Mouse (Mus musculus): ENCODE results near the gene Morc3. TPM values are rescaled to one million over a fixed set of nuclear protein-coding genes. Genes with fewer than 3 reads are reported as not detected.

Morc3 gene
- polyA plus RNA-seq, 1 experiment from 2014 or later, result 36.8 TPM

- 0 out of 2 replicates have a peak within 1 kb of the TSS, but pooled peaks have one; percentile 38 for H3K27ac ChIP-seq (ENCODE audit: low read depth)
- peak within 1 kb of the TSS; percentile 69 for H3K4me3 ChIP-seq (ENCODE audit: low read depth, low read length)
- H3K27me3 ChIP-seq (replicated peaks; ENCODE audit: control insufficient read depth, insufficient read depth, low read length), result no peaks in the 10 kb centered on the region
- peak; percentile 94 for ATAC-seq (replicated peaks; ENCODE audit: low FRiP score, low TSS enrichment, low read depth)
- peak within 1 kb of the TSS; percentile 69 for H3K4me2 ChIP-seq (ENCODE audit: low read length)
- 0% methylated on average over 54 of the region's 54 CpGs for WGBS
- peaks cover 15% of the 10 kb centered on the region for H3K36me3 ChIP-seq (ENCODE audit: control insufficient read depth, insufficient read depth, low read length)
- H3K9me3 ChIP-seq (ENCODE audit: control insufficient read depth, low read length), result no peaks in the 10 kb centered on the region
- H3K9ac ChIP-seq (ENCODE audit: low read length), result peak within 1 kb of the TSS; percentile 69
- peaks cover 4% of the 10 kb centered on the region for H3K4me1 ChIP-seq (replicated peaks; ENCODE audit: control insufficient read depth, insufficient read depth, low read length)
- DNase-seq (ENCODE audit: low spot score), result peak; percentile 100
These were observed 51.6 kb downstream of the Morc3 start, which contains the start of gene Chaf1b for GRCm38 (mm10) chr16:93883423-93884085. Chaf1b (plus strand) TSS chr16:93883901.

GRCm38 (mm10) chr16:93884086-93884721, 52.3 kb downstream of the Morc3 start:
- peak; percentile 72 for ATAC-seq (replicated peaks; ENCODE audit: low FRiP score, low TSS enrichment, low read depth)
- H3K4me1 ChIP-seq (replicated peaks; ENCODE audit: control insufficient read depth, insufficient read depth, low read length), result peaks cover 4% of the 10 kb centered on the region
- no peaks in the 10 kb centered on the region for H3K27me3 ChIP-seq (replicated peaks; ENCODE audit: control insufficient read depth, insufficient read depth, low read length)
- peak; percentile 81 for DNase-seq (ENCODE audit: low spot score)
- H3K27ac ChIP-seq (ENCODE audit: low read depth), result 0 out of 2 replicates have a peak overlapping the region, but pooled peaks have one; percentile 38
- H3K4me3 ChIP-seq (ENCODE audit: low read depth, low read length), result peak overlapping the region; percentile 69
- under 1% methylated on average over 43 of the region's 43 CpGs for WGBS
- no peaks in the 10 kb centered on the region for H3K9me3 ChIP-seq (ENCODE audit: control insufficient read depth, low read length)
- H3K9ac ChIP-seq (ENCODE audit: low read length), result peak overlapping the region; percentile 69
- H3K4me2 ChIP-seq (ENCODE audit: low read length), result peak overlapping the region; percentile 69
- peaks cover 20% of the 10 kb centered on the region for H3K36me3 ChIP-seq (ENCODE audit: control insufficient read depth, insufficient read depth, low read length)

DNA sequence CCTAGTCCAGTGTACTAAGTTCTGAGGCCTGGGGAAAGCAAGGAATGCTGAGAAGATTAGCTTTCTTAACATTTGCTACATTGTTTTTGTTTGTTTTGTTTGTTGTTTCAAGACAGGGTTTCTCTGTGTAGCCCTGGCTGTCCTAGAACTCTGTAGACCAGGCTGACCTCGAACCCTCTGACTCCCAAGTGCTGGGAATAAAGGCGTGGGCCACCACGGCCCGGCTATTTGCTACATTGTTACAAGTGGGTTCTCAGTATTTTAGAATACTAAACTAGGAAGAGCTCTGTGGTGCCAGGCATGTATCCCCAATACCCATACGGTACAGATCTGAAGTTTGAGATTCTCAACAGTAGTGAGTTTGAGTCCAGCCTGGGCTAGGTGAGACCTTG, 52.8 kb downstream of the Morc3 start:
- peaks cover 4% of the 10 kb centered on the region for H3K4me1 ChIP-seq (replicated peaks; ENCODE audit: control insufficient read depth, insufficient read depth, low read length)
- peak overlapping the region; percentile 69 for H3K9ac ChIP-seq (ENCODE audit: low read length)
- no peaks in the 10 kb centered on the region for H3K27me3 ChIP-seq (replicated peaks; ENCODE audit: control insufficient read depth, insufficient read depth, low read length)
- WGBS, result 48% methylated on average over 5 of the region's 5 CpGs
- peaks cover 25% of the 10 kb centered on the region for H3K36me3 ChIP-seq (ENCODE audit: control insufficient read depth, insufficient read depth, low read length)
- no peak overlapping the region for H3K27ac ChIP-seq (ENCODE audit: low read depth)
- DNase-seq (ENCODE audit: low spot score) (no peak), ATAC-seq (replicated peaks; ENCODE audit: low FRiP score, low TSS enrichment, low read depth) (no peak)
- peak overlapping the region; percentile 69 for H3K4me2 ChIP-seq (ENCODE audit: low read length)
- H3K9me3 ChIP-seq (ENCODE audit: control insufficient read depth, low read length), result no peaks in the 10 kb centered on the region
- H3K4me3 ChIP-seq (ENCODE audit: low read depth, low read length), result peak overlapping the region; percentile 69

GRCm38 (mm10) chr16:93888481-93888880, 56.6 kb downstream of the Morc3 start:
- Histone ChIP-seq H3K4me2 (ENCODE audit: low read length) (no peak overlapping the region), H3K9ac (ENCODE audit: low read length) (no peak overlapping the region), H3K9me3 (ENCODE audit: control insufficient read depth, low read length) (no peaks in the 10 kb centered on the region), H3K27ac (ENCODE audit: low read depth) (no peak overlapping the region), H3K36me3 (ENCODE audit: control insufficient read depth, insufficient read depth, low read length) (peaks cover 56% of the 10 kb centered on the region), H3K4me3 (ENCODE audit: low read depth, low read length) (no peak overlapping the region), H3K27me3 (replicated peaks; ENCODE audit: control insufficient read depth, insufficient read depth, low read length) (no peaks in the 10 kb centered on the region), H3K4me1 (replicated peaks; ENCODE audit: control insufficient read depth, insufficient read depth, low read length) (no peaks in the 10 kb centered on the region; the same call in 1 of the 2 replicates)
- DNase-seq (ENCODE audit: low spot score) (no peak), ATAC-seq (replicated peaks; ENCODE audit: low FRiP score, low TSS enrichment, low read depth) (no peak)
- 88% methylated on average over 6 of the region's 6 CpGs for WGBS

DNA sequence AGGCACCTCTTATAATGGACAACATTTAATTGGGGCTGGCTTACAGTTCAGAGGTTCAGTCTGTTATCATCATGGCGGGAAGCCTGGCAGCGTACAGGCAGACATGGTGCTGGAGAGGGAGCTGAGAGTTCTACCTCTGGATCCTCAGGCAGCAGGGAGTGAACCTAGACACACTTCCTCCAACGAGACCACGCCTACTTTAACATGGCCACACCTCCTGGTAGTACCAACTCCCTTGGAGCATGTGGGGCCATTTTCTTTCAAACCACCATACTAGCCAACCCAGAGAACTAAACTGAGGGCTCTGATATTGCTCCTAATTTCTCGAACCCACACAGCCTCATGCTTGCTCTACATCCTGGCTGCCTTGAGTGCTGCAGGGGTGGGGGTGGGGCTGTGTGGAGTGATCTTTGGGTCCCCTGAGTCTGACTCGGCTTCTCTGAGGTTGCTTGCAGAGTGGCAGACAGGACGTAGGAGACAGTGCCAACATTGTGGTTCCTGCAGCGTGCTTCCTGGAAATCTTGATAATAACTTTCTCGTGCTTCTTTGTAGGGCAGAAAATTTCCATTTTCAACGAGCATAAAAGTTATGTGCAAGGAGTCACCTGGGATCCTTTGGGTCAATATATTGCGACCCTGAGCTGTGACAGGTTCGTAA, 59.2 kb downstream of the Morc3 start:
- H3K36me3 ChIP-seq (ENCODE audit: control insufficient read depth, insufficient read depth, low read length), result peaks cover 78% of the 10 kb centered on the region
- no peak overlapping the region for H3K4me3 ChIP-seq (ENCODE audit: low read depth, low read length)
- no peaks in the 10 kb centered on the region for H3K27me3 ChIP-seq (replicated peaks; ENCODE audit: control insufficient read depth, insufficient read depth, low read length)
- H3K4me2 ChIP-seq (ENCODE audit: low read length), result no peak overlapping the region
- H3K9ac ChIP-seq (ENCODE audit: low read length), result no peak overlapping the region
- DNase-seq (ENCODE audit: low spot score) (no peak), ATAC-seq (replicated peaks; ENCODE audit: low FRiP score, low TSS enrichment, low read depth) (no peak)
- WGBS, result 86% methylated on average over 12 of the region's 12 CpGs
- no peaks in the 10 kb centered on the region for H3K9me3 ChIP-seq (ENCODE audit: control insufficient read depth, low read length)
- no peak overlapping the region for H3K27ac ChIP-seq (ENCODE audit: low read depth)
- H3K4me1 ChIP-seq (replicated peaks; ENCODE audit: control insufficient read depth, insufficient read depth, low read length), result no peaks in the 10 kb centered on the region

- Histone ChIP-seq H3K9me3 (ENCODE audit: control insufficient read depth, low read length) (no peaks in the 10 kb centered on the region), H3K4me3 (ENCODE audit: low read depth, low read length) (no peak overlapping the region), H3K36me3 (ENCODE audit: control insufficient read depth, insufficient read depth, low read length) (peaks cover 67% of the 10 kb centered on the region), H3K27ac (ENCODE audit: low read depth) (no peak overlapping the region), H3K27me3 (replicated peaks; ENCODE audit: control insufficient read depth, insufficient read depth, low read length) (no peaks in the 10 kb centered on the region), H3K4me1 (replicated peaks; ENCODE audit: control insufficient read depth, insufficient read depth, low read length) (no peaks in the 10 kb centered on the region), H3K4me2 (ENCODE audit: low read length) (no peak overlapping the region), H3K9ac (ENCODE audit: low read length) (no peak overlapping the region)
- ATAC-seq (replicated peaks; ENCODE audit: low FRiP score, low TSS enrichment, low read depth), result no peak
- 83% methylated on average over 5 of the region's 5 CpGs for WGBS
- DNase-seq (ENCODE audit: low spot score), result no peak
These were observed 61.4 kb downstream of the Morc3 start for GRCm38 (mm10) chr16:93893285-93893684.

- H3K9me3 ChIP-seq (ENCODE audit: control insufficient read depth, low read length), result no peaks in the 10 kb centered on the region
- DNase-seq (ENCODE audit: low spot score), result no peak
- H3K9ac ChIP-seq (ENCODE audit: low read length), result no peak overlapping the region
- H3K36me3 ChIP-seq (ENCODE audit: control insufficient read depth, insufficient read depth, low read length), result peaks cover 46% of the 10 kb centered on the region
- no peak overlapping the region for H3K4me2 ChIP-seq (ENCODE audit: low read length)
- H3K4me3 ChIP-seq (ENCODE audit: low read depth, low read length), result no peak overlapping the region
- no peaks in the 10 kb centered on the region for H3K27me3 ChIP-seq (replicated peaks; ENCODE audit: control insufficient read depth, insufficient read depth, low read length)
- no peak for ATAC-seq (replicated peaks; ENCODE audit: low FRiP score, low TSS enrichment, low read depth)
- WGBS, result 76% methylated on average over 6 of the region's 6 CpGs
- no peaks in the 10 kb centered on the region for H3K4me1 ChIP-seq (replicated peaks; ENCODE audit: control insufficient read depth, insufficient read depth, low read length)
- H3K27ac ChIP-seq (ENCODE audit: low read depth), result no peak overlapping the region
These were observed 71.1 kb downstream of the Morc3 start for GRCm38 (mm10) chr16:93903027-93903426.

DNA sequence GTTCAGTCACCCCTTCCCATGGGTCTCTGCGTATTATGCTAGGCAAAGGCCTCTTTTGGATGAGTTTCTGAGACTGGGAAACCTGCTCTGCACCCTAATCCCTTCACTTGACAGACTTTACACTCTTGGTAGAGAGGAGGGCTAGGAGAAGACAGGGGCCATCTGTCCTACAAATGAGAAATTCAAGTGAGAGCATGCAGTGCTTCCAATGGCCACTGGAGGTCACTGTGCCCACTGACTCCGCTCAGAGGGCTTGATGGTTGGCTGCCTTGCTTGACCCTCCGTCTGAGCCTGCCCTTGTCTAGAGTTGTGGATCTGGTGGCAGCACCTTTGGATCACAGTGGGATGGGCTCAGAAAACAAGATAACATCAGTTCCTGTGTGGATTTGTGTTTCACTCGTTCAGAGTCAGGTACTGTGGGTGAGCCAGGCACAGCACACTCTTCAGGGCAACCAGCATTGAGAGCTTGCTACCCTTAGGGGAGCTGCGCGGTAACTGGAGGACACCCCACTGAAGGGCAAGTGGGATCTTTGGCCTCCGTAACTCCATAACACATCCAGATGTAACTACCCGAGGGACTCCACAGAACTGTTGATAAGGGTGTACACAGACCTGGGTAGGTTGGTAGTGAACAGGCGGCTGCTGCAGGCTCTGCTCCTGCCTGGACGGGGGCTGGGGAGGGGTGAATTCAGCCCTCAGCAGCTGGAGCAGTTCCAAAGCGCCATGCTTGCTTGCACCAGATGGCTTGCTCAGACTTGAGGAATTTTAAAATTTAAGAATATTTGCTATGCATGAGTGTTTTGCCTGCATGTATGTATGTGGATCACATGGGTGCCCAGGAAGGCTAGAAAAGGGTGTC, 74.5 kb downstream of the Morc3 start:
- Histone ChIP-seq H3K4me2 (ENCODE audit: low read length) (no peak overlapping the region), H3K36me3 (ENCODE audit: control insufficient read depth, insufficient read depth, low read length) (peaks cover 28% of the 10 kb centered on the region), H3K4me1 (replicated peaks; ENCODE audit: control insufficient read depth, insufficient read depth, low read length) (no peaks in the 10 kb centered on the region), H3K27ac (ENCODE audit: low read depth) (no peak overlapping the region), H3K9ac (ENCODE audit: low read length) (no peak overlapping the region), H3K9me3 (ENCODE audit: control insufficient read depth, low read length) (no peaks in the 10 kb centered on the region), H3K4me3 (ENCODE audit: low read depth, low read length) (no peak overlapping the region), H3K27me3 (replicated peaks; ENCODE audit: control insufficient read depth, insufficient read depth, low read length) (no peaks in the 10 kb centered on the region)
- ATAC-seq (replicated peaks; ENCODE audit: low FRiP score, low TSS enrichment, low read depth), result 0 out of 2 replicates have a peak, but pooled peaks have one; percentile 16
- WGBS, result 56% methylated on average over 11 of the region's 11 CpGs
- DNase-seq (ENCODE audit: low spot score), result peak; percentile 82
